Mouse (Mus musculus) heart, embryonic 14.5 days (tissue): ENCODE results near the gene Ccl17. TPM values are rescaled to one million over a fixed set of nuclear protein-coding genes. Genes with fewer than 3 reads are reported as not detected.

Experiments
- ATAC-seq: fragments of 200-750 bp; cut with Nextera tagmentation; 2 replicates; pipeline ENCODE4 v1.8.0; 2017; ENCODE audit warnings: low read depth, moderate TSS enrichment; ENCODE audit not compliant: insufficient number of reproducible peaks, insufficient read depth, low FRiP score
- H3K27ac ChIP-seq, 2 experiments: fragments of 200-500 bp in 1 of 2; fragments of 300-500 bp in 1 of 2; sonication (generic) in 1 of 2; replicated peaks in 1 of 2; 2 replicates each; pipeline ENCODE4 v1.5.1; 2012 to 2014; ENCODE audit warnings: low read depth in 2 of 2, low read length in 2 of 2, control low read depth in 1 of 2, mild to moderate bottlenecking in 1 of 2, mixed read lengths in 1 of 2; ENCODE audit not compliant: control insufficient read depth in 1 of 2, insufficient read depth in 1 of 2
- H3K27me3 ChIP-seq: fragments of 300-500 bp; sonication (generic); 2 replicates; pipeline ENCODE4 v1.6.1; 2014; ENCODE audit warnings: mild to moderate bottlenecking, low read length, control low read depth; ENCODE audit not compliant: control insufficient read depth, insufficient read depth
- H3K36me3 ChIP-seq: fragments of 300-500 bp; sonication (generic); 2 replicates; pipeline ENCODE4 v1.6.1; 2014; ENCODE audit warnings: mild to moderate bottlenecking, control low read depth, low read length, mixed read lengths; ENCODE audit not compliant: control insufficient read depth, insufficient read depth
- H3K4me1 ChIP-seq, 2 experiments: fragments of 200-500 bp in 1 of 2; fragments of 300-500 bp in 1 of 2; sonication (generic) in 1 of 2; 2 replicates each; pipeline ENCODE4 v1.6.1; 2012 to 2014; ENCODE audit warnings: low read length in 2 of 2, control low read depth in 1 of 2, mixed read lengths in 1 of 2; ENCODE audit not compliant: control insufficient read depth in 2 of 2, insufficient read depth in 2 of 2
- H3K4me2 ChIP-seq: fragments of 300-500 bp; sonication (generic); 2 replicates; pipeline ENCODE4 v1.6.1; 2014; ENCODE audit warnings: mild to moderate bottlenecking, low read length
- H3K4me3 ChIP-seq, 2 experiments: fragments of 200-500 bp in 1 of 2; fragments of 300-500 bp in 1 of 2; sonication (generic) in 1 of 2; 2 replicates each; pipeline ENCODE4 v1.5.1; 2012 to 2014; ENCODE audit warnings: low read length in 2 of 2, mild to moderate bottlenecking in 2 of 2, control low read depth in 1 of 2, low read depth in 1 of 2, moderate library complexity in 1 of 2; ENCODE audit not compliant: control insufficient read depth in 1 of 2, insufficient read depth in 1 of 2
- H3K9ac ChIP-seq: fragments of 300-500 bp; sonication (generic); 2 replicates; pipeline ENCODE4 v1.6.1; 2014; ENCODE audit warnings: mild to moderate bottlenecking, low read length
- H3K9me3 ChIP-seq: fragments of 300-500 bp; sonication (generic); 2 replicates; pipeline ENCODE4 v1.6.1; 2016; ENCODE audit warnings: low read length, control low read depth; ENCODE audit not compliant: control insufficient read depth
- WGBS: fragments of 180-500 bp; shearing (Covaris S2); extraction: QIAGEN DNeasy Blood & Tissue Kit; methylation state at CpG from one replicate; pipeline ENCODE4 v1.1.7; 2014; 5-methylcytosine and 5-hydroxymethylcytosine counted together
- polyA plus RNA-seq: library from polyadenylated mRNA; unstranded; fragments of >200 nt; fragmentation: Nextera tagmentation; extraction: Ambion mirVana; gene quantifications from 2 replicates; pipeline ENCODE4 v1.2.1, GENCODE M21; 2014

Ccl17 gene
- polyA plus RNA-seq, 1 experiment from 2014 or later, result 0.45 TPM

GRCm38 (mm10) chr8:94807506-94807905 is 2.7 kb upstream of the Ccl17 start:
- 55% methylated on average over 7 of the region's 7 CpGs for WGBS

GRCm38 (mm10) chr8:94808372-94808771 is 1.9 kb upstream of the Ccl17 start:
- H3K27ac ChIP-seq, result no peak overlapping the region
- H3K36me3 ChIP-seq, result no peaks in the 10 kb centered on the region
- no peak overlapping the region for H3K4me2 ChIP-seq
- peaks cover 4 to 6% of the 10 kb centered on the region in 2 experiments; a peak in 1 of 4 replicates for H3K4me1 ChIP-seq
- H3K9me3 ChIP-seq, result no peaks in the 10 kb centered on the region
- no peaks in the 10 kb centered on the region for H3K27me3 ChIP-seq
- WGBS, result 80% methylated on average over 6 of the region's 6 CpGs
- H3K4me3 ChIP-seq, result no peak overlapping the region
- no peak for ATAC-seq
- H3K9ac ChIP-seq, result no peak overlapping the region

More at GRCm38 (mm10) chr8:94807506-94807905, 2.7 kb upstream of the Ccl17 start:
- H3K4me3 ChIP-seq, result no peak overlapping the region
- no peak overlapping the region for H3K9ac ChIP-seq
- no peak overlapping the region for H3K27ac ChIP-seq
- peaks cover 4% of the 10 kb centered on the region in 2 experiments; a peak in 2 of 4 replicates for H3K4me1 ChIP-seq
- H3K4me2 ChIP-seq, result no peak overlapping the region
- H3K9me3 ChIP-seq, result no peaks in the 10 kb centered on the region
- no peaks in the 10 kb centered on the region for H3K36me3 ChIP-seq
- H3K27me3 ChIP-seq, result no peaks in the 10 kb centered on the region
- no peak for ATAC-seq

DNA sequence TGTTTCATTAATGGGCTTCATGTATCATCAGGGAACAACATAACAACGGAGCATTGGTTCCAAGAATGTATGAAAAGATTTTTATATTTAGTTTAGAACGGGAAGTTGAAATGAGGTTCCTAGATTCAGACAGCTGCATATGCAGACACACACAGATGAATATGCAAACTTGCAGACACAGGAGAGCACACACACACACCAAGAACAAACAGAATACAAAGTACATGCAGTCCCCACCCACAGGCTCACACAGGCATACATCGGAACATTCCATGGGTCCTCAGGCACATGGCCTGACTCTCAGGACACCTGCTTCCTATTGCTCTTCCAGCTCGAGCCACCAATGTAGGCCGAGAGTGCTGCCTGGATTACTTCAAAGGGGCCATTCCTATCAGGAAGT is 602 bp downstream of the Ccl17 start:
- Histone ChIP-seq H3K4me3 (no peak overlapping the region), H3K9me3 (no peaks in the 10 kb centered on the region), H3K27ac (no peak overlapping the region), H3K4me2 (no peak overlapping the region), H3K4me1 (peaks cover 0 to 3% of the 10 kb centered on the region in 2 experiments; a peak in 1 of 4 replicates), H3K36me3 (no peaks in the 10 kb centered on the region), H3K9ac (no peak overlapping the region), H3K27me3 (no peaks in the 10 kb centered on the region)
- ATAC-seq, result no peak
- WGBS, result 72% methylated on average over 5 of the region's 5 CpGs

DNA sequence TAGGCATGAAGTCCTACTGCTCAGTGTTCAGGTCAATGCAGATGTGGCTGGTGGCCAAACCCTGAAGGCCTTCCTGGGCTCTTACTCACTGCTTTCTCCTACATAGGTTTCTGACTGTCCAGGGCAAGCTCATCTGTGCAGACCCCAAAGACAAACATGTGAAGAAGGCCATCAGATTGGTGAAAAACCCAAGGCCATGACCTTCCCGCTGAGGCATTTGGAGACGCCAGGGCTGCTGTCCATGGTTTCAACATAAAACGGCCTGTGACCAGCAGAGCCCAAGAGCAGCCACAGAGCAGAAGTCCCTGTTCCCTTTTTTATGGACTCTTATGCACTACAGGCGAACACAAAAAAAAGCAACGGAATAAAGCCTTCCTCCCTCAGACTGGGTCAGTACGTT is 1.4 kb downstream of the Ccl17 start:
- Histone ChIP-seq H3K4me3 (no peak overlapping the region), H3K4me1 (peaks cover 0 to 3% of the 10 kb centered on the region in 2 experiments; a peak in 1 of 4 replicates), H3K9ac (no peak overlapping the region), H3K9me3 (no peaks in the 10 kb centered on the region), H3K36me3 (no peaks in the 10 kb centered on the region), H3K27me3 (no peaks in the 10 kb centered on the region), H3K27ac (no peak overlapping the region), H3K4me2 (no peak overlapping the region)
- 58% methylated on average over 6 of the region's 6 CpGs for WGBS
- ATAC-seq, result no peak

GRCm38 (mm10) chr8:94812645-94813098 is 2.4 kb downstream of the Ccl17 start:
- ATAC-seq, result peak; percentile 29; the same call in 1 of the 2 replicates
- no peaks in the 10 kb centered on the region for H3K9me3 ChIP-seq
- 32% methylated on average over 6 of the region's 6 CpGs for WGBS
- H3K9ac ChIP-seq, result no peak overlapping the region
- 0 out of 2 replicates have a peak overlapping the region, but pooled peaks have one; percentile 12 for H3K4me2 ChIP-seq
- H3K27me3 ChIP-seq, result no peaks in the 10 kb centered on the region
- peaks cover 0 to 3% of the 10 kb centered on the region in 2 experiments; a peak in 1 of 4 replicates for H3K4me1 ChIP-seq
- no peak overlapping the region for H3K27ac ChIP-seq
- no peaks in the 10 kb centered on the region for H3K36me3 ChIP-seq
- no peak overlapping the region for H3K4me3 ChIP-seq

DNA sequence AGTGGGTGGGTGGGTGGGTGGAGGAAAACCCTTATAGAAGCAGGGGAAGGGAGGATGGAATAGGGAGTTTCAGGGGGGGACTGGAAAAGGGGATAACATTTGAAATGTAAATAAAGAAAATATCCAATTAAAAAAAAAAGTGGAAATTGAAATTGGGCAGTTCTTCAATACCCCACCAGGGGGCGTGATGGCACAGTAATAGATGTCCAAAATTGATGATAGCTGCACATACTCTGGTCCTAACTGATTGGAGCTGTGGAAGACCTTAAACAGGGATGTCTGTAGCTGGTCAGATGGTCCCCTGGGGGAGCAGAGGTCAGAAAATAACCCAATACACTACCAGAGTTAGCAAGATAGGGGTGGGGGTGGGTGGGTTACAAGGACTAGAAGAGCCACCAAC is 4.3 kb downstream of the Ccl17 start:
- H3K9me3 ChIP-seq, result no peaks in the 10 kb centered on the region
- no peak overlapping the region for H3K9ac ChIP-seq
- ATAC-seq, result no peak
- no peak overlapping the region for H3K4me3 ChIP-seq
- peaks cover 0 to 3% of the 10 kb centered on the region in 2 experiments; a peak in 1 of 4 replicates for H3K4me1 ChIP-seq
- H3K27me3 ChIP-seq, result no peaks in the 10 kb centered on the region
- H3K4me2 ChIP-seq, result no peak overlapping the region
- 0 out of 2 replicates have a peak, but pooled peaks cover 2% of the 10 kb centered on the region for H3K36me3 ChIP-seq
- H3K27ac ChIP-seq, result no peak overlapping the region
- WGBS, result 0% methylated on average over 1 of the region's 1 CpGs

DNA sequence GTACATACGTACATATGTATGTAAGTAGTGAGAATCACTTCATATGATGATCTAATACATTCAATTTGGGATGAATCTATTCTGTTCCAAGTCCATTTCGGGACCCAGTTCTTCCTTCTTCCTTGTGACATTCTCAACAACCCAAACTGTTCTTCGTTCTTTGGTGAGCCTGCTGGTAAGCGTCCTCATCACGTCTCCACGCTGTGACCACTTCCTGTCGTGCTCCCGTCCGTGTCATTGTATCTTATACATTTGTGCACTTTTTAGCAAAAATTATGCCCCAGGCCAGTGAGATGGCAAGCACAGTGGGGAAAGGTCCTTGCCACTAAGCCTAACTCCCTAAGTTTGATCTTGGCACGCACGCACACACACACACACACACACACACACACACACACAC is 7.7 kb downstream of the Ccl17 start:
- H3K4me3 ChIP-seq, result no peak overlapping the region
- no peak overlapping the region for H3K27ac ChIP-seq
- no peak overlapping the region for H3K9ac ChIP-seq
- peaks cover 28% of the 10 kb centered on the region for H3K36me3 ChIP-seq
- no peaks in the 10 kb centered on the region for H3K9me3 ChIP-seq
- no peak overlapping the region for H3K4me2 ChIP-seq
- WGBS, result 87% methylated on average over 11 of the region's 11 CpGs
- no peaks in the 10 kb centered on the region for H3K4me1 ChIP-seq
- no peaks in the 10 kb centered on the region for H3K27me3 ChIP-seq
- ATAC-seq, result no peak

GRCm38 (mm10) chr8:94819671-94820179 is 9.5 kb downstream of the Ccl17 start:
- H3K36me3 ChIP-seq, result peaks cover 45% of the 10 kb centered on the region
- WGBS, result 42% methylated on average over 6 of the region's 6 CpGs
- ATAC-seq, result no peak

More at GRCm38 (mm10) chr8:94819671-94820179, 9.5 kb downstream of the Ccl17 start:
- no peak overlapping the region for H3K4me2 ChIP-seq
- no peaks in the 10 kb centered on the region for H3K4me1 ChIP-seq
- no peak overlapping the region for H3K27ac ChIP-seq
- no peaks in the 10 kb centered on the region for H3K27me3 ChIP-seq
- no peak overlapping the region for H3K4me3 ChIP-seq
- no peak overlapping the region for H3K9ac ChIP-seq
- H3K9me3 ChIP-seq, result no peaks in the 10 kb centered on the region
